Mouse (Mus musculus): Measurements from ENCODE around the gene Gstm3. TPM values are rescaled to one million over a fixed set of nuclear protein-coding genes. Genes with fewer than 3 reads are reported as not detected.
"Not testable (repeated sequence)": the region's sequence is repeated elsewhere in the genome, so short reads cannot be mapped to it uniquely, and the experiment has no call there.

Gstm3 gene
- polyA plus RNA-seq, 1 experiment from 2014 or later, result not detected

DNA sequence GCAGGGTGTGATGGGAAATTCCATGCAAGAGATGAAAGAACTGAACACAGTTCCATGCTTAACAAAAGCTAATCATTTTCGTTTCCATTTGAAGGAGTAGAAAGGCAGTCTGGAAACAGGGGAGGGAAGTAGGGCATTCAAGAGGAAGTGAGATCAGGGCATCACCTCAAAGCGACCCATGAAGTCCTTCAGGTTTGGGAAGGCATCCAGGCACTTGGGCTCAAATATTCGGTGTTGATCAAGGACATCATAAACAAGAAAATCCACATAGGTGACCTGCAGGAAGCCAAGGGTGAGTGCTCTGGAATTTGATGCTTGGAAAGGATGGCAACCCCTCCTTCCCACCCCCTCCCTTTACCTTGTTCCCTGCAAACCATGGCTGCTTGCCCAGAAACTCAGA is 14.7 kb upstream of the Gstm3 start:
- Histone ChIP-seq H3K4me3 (ENCODE audit: low read depth, low read length) (no peak overlapping the region), H3K4me1 (ENCODE audit: control insufficient read depth, insufficient read depth, low read length) (no peaks in the 10 kb centered on the region), H3K36me3 (ENCODE audit: control insufficient read depth, insufficient read depth, low read length) (no peaks in the 10 kb centered on the region), H3K9me3 (ENCODE audit: control insufficient read depth, low read length) (no peaks in the 10 kb centered on the region), H3K27ac (ENCODE audit: low read depth, low read length) (no peak overlapping the region), H3K27me3 (ENCODE audit: control insufficient read depth, insufficient read depth, low read length) (no peaks in the 10 kb centered on the region), H3K4me2 (ENCODE audit: low read depth, low read length) (no peak overlapping the region), H3K9ac (replicated peaks; ENCODE audit: low read depth, low read length) (no peak overlapping the region)
- no peak for ATAC-seq (ENCODE audit: low read depth)
- 72% methylated on average over 3 of the region's 3 CpGs for WGBS

DNA sequence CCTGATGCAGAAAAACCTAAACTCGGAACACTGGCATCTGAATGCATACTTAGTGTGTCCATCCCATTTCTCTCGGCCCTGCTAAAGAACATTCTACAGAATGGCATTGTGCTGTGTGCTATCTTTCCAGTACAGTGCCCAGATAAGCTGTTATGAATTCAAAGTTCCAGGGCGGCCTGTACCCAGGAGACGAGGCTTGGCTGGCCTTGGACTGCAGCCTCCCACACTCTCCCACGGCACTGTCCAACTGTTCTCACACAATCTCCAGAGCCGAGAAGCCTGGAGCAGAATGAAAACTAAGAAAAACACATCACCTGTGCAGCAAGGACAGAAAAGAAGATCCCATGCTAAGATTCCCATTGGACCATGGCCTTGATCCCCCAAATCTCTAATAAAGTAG is 13.6 kb upstream of the Gstm3 start:
- ATAC-seq (ENCODE audit: low read depth), result no peak
- Histone ChIP-seq H3K4me3 (ENCODE audit: low read depth, low read length) (no peak overlapping the region), H3K9ac (replicated peaks; ENCODE audit: low read depth, low read length) (no peak overlapping the region), H3K27me3 (ENCODE audit: control insufficient read depth, insufficient read depth, low read length) (no peaks in the 10 kb centered on the region), H3K9me3 (ENCODE audit: control insufficient read depth, low read length) (no peaks in the 10 kb centered on the region), H3K27ac (ENCODE audit: low read depth, low read length) (no peak overlapping the region), H3K4me1 (ENCODE audit: control insufficient read depth, insufficient read depth, low read length) (no peaks in the 10 kb centered on the region), H3K36me3 (ENCODE audit: control insufficient read depth, insufficient read depth, low read length) (no peaks in the 10 kb centered on the region), H3K4me2 (ENCODE audit: low read depth, low read length) (no peak overlapping the region)
- WGBS, result 94% methylated on average over 6 of the region's 6 CpGs

DNA sequence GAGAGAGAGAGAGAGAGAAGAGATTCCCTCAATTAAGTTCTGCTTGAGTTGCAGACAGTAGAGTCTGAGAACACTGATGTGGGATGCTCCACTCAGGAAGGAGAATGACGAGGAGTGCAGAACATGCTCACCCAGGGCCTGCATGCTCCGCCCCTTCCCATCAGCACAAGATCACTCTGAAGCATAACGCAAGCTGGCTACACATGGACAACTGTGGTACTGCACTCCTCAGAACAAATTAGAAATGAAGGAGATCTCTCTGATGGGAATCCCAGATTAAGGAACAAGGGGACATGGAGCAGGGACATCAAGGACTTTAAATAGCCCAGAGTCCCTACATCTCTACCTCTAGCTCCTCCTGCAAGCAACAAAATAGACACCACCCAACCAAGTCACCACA is 12.2 kb upstream of the Gstm3 start:
- WGBS, result 68% methylated on average over 3 of the region's 3 CpGs
- no peaks in the 10 kb centered on the region for H3K9me3 ChIP-seq (ENCODE audit: control insufficient read depth, low read length)
- H3K27ac ChIP-seq (ENCODE audit: low read depth, low read length), result no peak overlapping the region
- no peak overlapping the region for H3K4me3 ChIP-seq (ENCODE audit: low read depth, low read length)
- no peaks in the 10 kb centered on the region for H3K36me3 ChIP-seq (ENCODE audit: control insufficient read depth, insufficient read depth, low read length)
- no peak for ATAC-seq (ENCODE audit: low read depth)
- H3K9ac ChIP-seq (replicated peaks; ENCODE audit: low read depth, low read length), result no peak overlapping the region
- H3K27me3 ChIP-seq (ENCODE audit: control insufficient read depth, insufficient read depth, low read length), result no peaks in the 10 kb centered on the region
- no peaks in the 10 kb centered on the region for H3K4me1 ChIP-seq (ENCODE audit: control insufficient read depth, insufficient read depth, low read length)
- no peak overlapping the region for H3K4me2 ChIP-seq (ENCODE audit: low read depth, low read length)

DNA sequence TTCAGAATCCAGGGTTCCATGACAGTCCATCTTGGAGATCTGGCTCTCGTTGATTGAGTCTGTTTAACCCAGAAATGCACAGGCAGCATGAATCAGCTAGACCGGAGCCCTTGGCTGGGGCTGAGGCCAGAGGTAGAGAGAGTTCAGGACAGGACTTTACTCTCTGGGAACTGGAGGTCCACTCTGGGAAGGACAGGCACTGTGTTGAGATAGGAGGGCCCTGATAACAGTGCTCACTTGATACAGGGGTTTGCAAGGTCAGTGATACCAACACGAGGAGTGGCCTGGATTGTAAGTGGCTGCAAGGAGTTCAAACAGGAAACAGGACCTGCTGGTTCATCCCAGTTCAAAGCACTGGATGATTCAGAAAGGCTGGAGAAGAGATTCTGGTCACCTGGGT is 8.6 kb upstream of the Gstm3 start:
- 82% methylated on average over 3 of the region's 3 CpGs for WGBS
- Histone ChIP-seq H3K9ac (replicated peaks; ENCODE audit: low read depth, low read length) (no peak overlapping the region), H3K4me2 (ENCODE audit: low read depth, low read length) (no peak overlapping the region), H3K4me3 (ENCODE audit: low read depth, low read length) (no peak overlapping the region), H3K4me1 (ENCODE audit: control insufficient read depth, insufficient read depth, low read length) (no peaks in the 10 kb centered on the region), H3K27me3 (ENCODE audit: control insufficient read depth, insufficient read depth, low read length) (no peaks in the 10 kb centered on the region), H3K9me3 (ENCODE audit: control insufficient read depth, low read length) (no peaks in the 10 kb centered on the region), H3K27ac (ENCODE audit: low read depth, low read length) (no peak overlapping the region), H3K36me3 (ENCODE audit: control insufficient read depth, insufficient read depth, low read length) (no peaks in the 10 kb centered on the region)
- no peak for ATAC-seq (ENCODE audit: low read depth)

DNA sequence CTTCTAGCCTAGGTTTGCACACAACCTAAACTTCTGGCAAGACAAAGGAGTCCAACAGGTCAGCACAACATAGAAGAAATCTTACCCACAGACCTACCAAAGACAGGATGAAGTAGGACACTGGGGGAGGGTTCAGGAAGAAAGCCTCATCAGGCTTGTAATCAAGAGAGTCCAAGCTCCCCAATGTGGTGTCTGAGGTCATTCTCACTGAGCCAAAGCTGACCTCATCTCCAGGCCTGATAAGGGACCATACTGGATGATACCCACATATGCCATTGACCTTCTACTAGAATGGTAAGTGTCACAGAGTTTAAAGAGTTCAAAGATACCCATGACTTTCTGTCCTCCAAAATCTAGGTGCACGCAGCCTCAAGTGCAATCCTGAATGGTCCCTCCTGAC is 5.2 kb upstream of the Gstm3 start:
- H3K4me1 ChIP-seq (ENCODE audit: control insufficient read depth, insufficient read depth, low read length), result no peaks in the 10 kb centered on the region
- H3K9ac ChIP-seq (replicated peaks; ENCODE audit: low read depth, low read length), result no peak overlapping the region
- no peak overlapping the region for H3K4me3 ChIP-seq (ENCODE audit: low read depth, low read length)
- no peaks in the 10 kb centered on the region for H3K27me3 ChIP-seq (ENCODE audit: control insufficient read depth, insufficient read depth, low read length)
- no peak overlapping the region for H3K27ac ChIP-seq (ENCODE audit: low read depth, low read length)
- WGBS, result 92% methylated on average over 1 of the region's 1 CpGs
- H3K36me3 ChIP-seq (ENCODE audit: control insufficient read depth, insufficient read depth, low read length), result no peaks in the 10 kb centered on the region
- no peak for ATAC-seq (ENCODE audit: low read depth)
- no peak overlapping the region for H3K4me2 ChIP-seq (ENCODE audit: low read depth, low read length)
- no peaks in the 10 kb centered on the region for H3K9me3 ChIP-seq (ENCODE audit: control insufficient read depth, low read length)

DNA sequence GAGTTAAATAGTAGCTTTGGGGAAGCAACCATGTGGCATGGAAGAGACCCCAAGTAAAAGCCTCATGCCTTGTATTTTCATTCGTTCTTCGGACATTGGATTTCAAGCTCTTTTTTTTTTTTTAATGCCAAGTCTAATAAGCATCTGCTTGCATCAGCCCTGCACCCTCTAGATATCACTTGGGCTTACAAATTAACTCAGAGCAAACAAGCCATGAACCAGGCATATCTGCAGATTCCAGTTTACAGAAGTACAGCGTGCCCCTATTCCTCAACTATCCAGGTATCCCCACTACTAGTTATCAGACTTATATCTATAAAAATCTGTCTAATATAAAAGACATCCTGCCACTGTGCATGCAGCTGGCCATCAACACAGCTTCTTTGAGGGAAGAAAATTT is 3.0 kb upstream of the Gstm3 start:
- WGBS, result 94% methylated on average over 3 of the region's 3 CpGs
- H3K4me1 ChIP-seq (ENCODE audit: control insufficient read depth, insufficient read depth, low read length), result no peaks in the 10 kb centered on the region

DNA sequence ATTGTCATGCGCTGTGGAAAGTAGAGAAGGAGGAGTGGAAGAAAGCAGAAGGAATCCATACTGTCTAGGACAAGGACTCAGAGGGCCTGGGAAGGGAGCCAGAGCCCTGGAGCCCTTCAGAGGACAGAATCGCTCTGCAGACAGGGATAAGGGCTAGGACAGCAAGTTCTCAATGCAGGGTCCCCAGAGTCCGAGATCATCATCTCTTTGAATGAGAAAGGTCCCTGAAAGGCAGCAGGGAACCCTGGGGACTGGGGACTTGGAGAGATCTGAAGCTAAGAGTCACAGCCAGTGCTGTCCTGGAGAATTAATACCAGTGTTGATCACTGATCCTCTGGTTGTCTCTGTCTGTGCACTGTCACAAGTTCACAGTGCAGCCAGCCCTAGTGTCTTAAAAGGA is 2.0 kb upstream of the Gstm3 start:
- not testable (repeated sequence) for H3K4me1 ChIP-seq (ENCODE audit: control insufficient read depth, insufficient read depth, low read length); H3K36me3 ChIP-seq (ENCODE audit: control insufficient read depth, insufficient read depth, low read length); H3K27ac ChIP-seq (ENCODE audit: low read depth, low read length); H3K9ac ChIP-seq (replicated peaks; ENCODE audit: low read depth, low read length); H3K4me2 ChIP-seq (ENCODE audit: low read depth, low read length); H3K4me3 ChIP-seq (ENCODE audit: low read depth, low read length); H3K9me3 ChIP-seq (ENCODE audit: control insufficient read depth, low read length); ATAC-seq (ENCODE audit: low read depth); H3K27me3 ChIP-seq (ENCODE audit: control insufficient read depth, insufficient read depth, low read length)
- WGBS, result 49% methylated on average over 3 of the region's 3 CpGs

More for the DNA sequence above, 3.0 kb upstream of the Gstm3 start:
- Histone ChIP-seq H3K27ac (ENCODE audit: low read depth, low read length) (no peak overlapping the region), H3K4me3 (ENCODE audit: low read depth, low read length) (no peak overlapping the region), H3K4me2 (ENCODE audit: low read depth, low read length) (no peak overlapping the region), H3K36me3 (ENCODE audit: control insufficient read depth, insufficient read depth, low read length) (no peaks in the 10 kb centered on the region), H3K9ac (replicated peaks; ENCODE audit: low read depth, low read length) (no peak overlapping the region), H3K9me3 (ENCODE audit: control insufficient read depth, low read length) (no peaks in the 10 kb centered on the region), H3K27me3 (ENCODE audit: control insufficient read depth, insufficient read depth, low read length) (no peaks in the 10 kb centered on the region)
- no peak for ATAC-seq (ENCODE audit: low read depth)

DNA sequence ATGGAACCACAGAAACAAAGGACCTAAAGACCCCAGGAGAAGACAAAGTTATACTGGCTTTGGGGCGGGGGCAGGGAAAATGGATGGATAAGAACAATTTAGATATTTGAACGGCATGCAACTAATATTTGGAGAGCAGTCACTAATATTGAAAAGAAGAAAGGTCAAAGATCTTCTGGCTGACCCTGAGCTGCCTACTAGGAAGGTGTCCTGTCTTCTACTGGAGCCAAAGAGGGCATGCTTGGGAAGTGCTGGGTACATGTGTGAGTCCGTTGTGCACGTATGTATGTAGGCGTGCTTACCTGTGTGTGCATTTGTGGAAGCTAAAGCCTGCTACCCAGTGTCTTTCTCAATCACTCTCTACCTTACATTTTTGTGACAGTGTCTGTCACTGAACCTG is 2.5 kb downstream of the Gstm3 start:
- no peaks in the 10 kb centered on the region for H3K36me3 ChIP-seq (ENCODE audit: control insufficient read depth, insufficient read depth, low read length)
- H3K9me3 ChIP-seq (ENCODE audit: control insufficient read depth, low read length), result no peaks in the 10 kb centered on the region
- ATAC-seq (ENCODE audit: low read depth), result no peak
- no peak overlapping the region for H3K9ac ChIP-seq (replicated peaks; ENCODE audit: low read depth, low read length)
- 98% methylated on average over 5 of the region's 5 CpGs for WGBS
- H3K4me2 ChIP-seq (ENCODE audit: low read depth, low read length), result no peak overlapping the region
- no peaks in the 10 kb centered on the region for H3K27me3 ChIP-seq (ENCODE audit: control insufficient read depth, insufficient read depth, low read length)
- no peak overlapping the region for H3K27ac ChIP-seq (ENCODE audit: low read depth, low read length)
- H3K4me1 ChIP-seq (ENCODE audit: control insufficient read depth, insufficient read depth, low read length), result no peaks in the 10 kb centered on the region
- no peak overlapping the region for H3K4me3 ChIP-seq (ENCODE audit: low read depth, low read length)

DNA sequence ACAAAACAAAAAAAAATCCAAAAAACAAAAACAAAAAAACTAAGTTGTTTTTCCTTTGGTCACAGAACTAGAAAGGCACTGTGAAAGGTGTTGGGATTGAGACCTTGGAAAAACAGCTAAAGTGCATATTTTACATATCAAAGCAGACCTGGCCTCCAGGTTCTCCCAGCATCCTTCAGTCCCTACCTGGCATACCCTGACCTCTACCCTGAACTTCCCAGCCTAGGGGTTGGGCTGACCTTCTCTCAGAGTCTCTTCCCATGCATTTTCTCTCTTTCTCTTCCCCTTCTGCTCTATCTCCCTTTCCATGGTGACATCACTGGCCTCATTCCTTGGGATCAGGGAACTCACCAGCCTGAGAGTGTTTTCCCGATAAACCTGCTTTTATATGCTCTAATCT is 3.5 kb downstream of the Gstm3 start:
- Histone ChIP-seq H3K4me2 (ENCODE audit: low read depth, low read length) (no peak overlapping the region), H3K36me3 (ENCODE audit: control insufficient read depth, insufficient read depth, low read length) (no peaks in the 10 kb centered on the region), H3K4me3 (ENCODE audit: low read depth, low read length) (no peak overlapping the region), H3K27ac (ENCODE audit: low read depth, low read length) (no peak overlapping the region), H3K27me3 (ENCODE audit: control insufficient read depth, insufficient read depth, low read length) (no peaks in the 10 kb centered on the region), H3K9me3 (ENCODE audit: control insufficient read depth, low read length) (no peaks in the 10 kb centered on the region), H3K4me1 (ENCODE audit: control insufficient read depth, insufficient read depth, low read length) (no peaks in the 10 kb centered on the region), H3K9ac (replicated peaks; ENCODE audit: low read depth, low read length) (no peak overlapping the region)
- no peak for ATAC-seq (ENCODE audit: low read depth)
- WGBS, result 83% methylated on average over 1 of the region's 1 CpGs
